Mouse (Mus musculus) lung, postnatal 14 days (tissue): ENCODE measurements around the gene Vmn2r38.
"Not testable (repeated sequence)": the region's sequence is repeated elsewhere in the genome, so short reads cannot be mapped to it uniquely, and the experiment has no call there.

Source experiments
- DNase-seq: peaks from one replicate; pipeline ENCODE4 v3.0.0; 2021

The Vmn2r38 gene

DNA sequence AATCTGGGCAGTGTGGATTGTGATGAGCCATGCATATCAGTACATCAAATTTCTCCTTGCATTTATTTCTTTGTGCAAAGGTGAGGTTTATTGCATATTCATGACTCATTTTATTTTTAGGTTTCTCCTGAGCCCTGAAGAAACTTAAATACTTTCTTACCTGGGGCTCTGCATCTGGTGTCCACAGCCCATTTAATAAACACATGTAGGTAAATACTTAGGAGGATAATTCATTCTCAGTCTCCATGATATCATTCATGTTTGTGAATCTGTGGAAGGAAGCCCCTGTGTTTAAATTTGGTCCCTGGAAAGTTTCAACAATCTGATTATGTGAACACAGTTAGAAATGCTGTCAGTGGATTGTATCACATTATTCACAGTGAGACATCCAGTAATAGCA lies at the start of gene Vmn2r38:
Gene Vmn2r38 (minus strand): TSS at position 101 of the 400 bp plus-strand sequence.
- not testable (repeated sequence) for DNase-seq

DNA sequence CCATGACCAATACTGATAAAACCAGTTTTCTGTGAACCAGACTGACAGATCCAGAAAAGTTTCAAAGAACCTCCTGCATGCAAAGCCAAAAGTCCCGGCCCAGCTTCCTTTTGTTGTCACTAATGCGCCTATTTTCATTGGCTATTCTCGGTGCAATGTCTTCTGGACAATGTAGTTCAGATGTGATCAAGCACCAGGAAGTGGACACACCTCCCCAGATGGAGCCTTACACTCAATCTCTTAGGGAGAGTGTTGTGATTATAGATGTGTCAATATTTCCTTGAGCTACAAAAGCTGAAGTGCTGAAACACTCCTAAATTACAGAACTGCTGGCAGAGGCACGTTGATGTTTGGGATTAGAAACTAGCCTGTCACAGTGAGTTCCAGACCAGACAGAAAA lies 32.3 kb downstream of the Vmn2r38 start:
- not testable (repeated sequence) for DNase-seq

DNA sequence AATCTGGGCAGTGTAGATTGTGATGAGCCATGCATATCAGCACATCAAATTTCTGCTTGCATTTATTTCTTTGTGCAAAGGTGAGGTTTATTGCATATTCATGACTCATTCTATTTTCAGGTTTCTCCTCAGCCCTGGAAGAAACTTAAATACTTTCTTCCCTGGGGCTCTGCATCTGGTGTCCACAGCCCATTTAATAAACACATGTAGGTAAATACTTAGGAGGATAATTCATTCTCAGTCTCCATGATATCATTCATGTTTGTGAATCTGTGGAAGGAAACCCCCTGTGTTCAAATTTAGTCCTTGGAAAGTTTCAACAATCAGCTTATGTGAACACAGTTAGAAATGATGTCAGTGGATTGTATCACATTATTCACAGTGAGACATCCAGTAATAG lies 67.0 kb downstream of the Vmn2r38 start, which contains the start of gene Vmn2r39:
Gene Vmn2r39 (minus strand): TSS at position 101 of the 400 bp plus-strand sequence.
- DNase-seq: not testable (repeated sequence)
